Mouse (Mus musculus) spleen, adult 2 months (tissue): ENCODE results near the gene Dgat2.

ENCODE experiments used
- CTCF ChIP-seq: fragments of 200-500 bp; IDR thresholded peaks from 2 replicates; pipeline ENCODE4 v1.5.1; 2011; ENCODE audit warnings: mild to moderate bottlenecking, inconsistent platforms; ENCODE audit not compliant: insufficient read depth, insufficient read length, insufficient replicate concordance; ENCODE audit errors: extremely low read depth
- POLR2A ChIP-seq: fragments of 200-500 bp; IDR thresholded peaks from 2 replicates; pipeline ENCODE4 v1.6.1; 2011; ENCODE audit warnings: low read depth, low read length, inconsistent platforms

DNA sequence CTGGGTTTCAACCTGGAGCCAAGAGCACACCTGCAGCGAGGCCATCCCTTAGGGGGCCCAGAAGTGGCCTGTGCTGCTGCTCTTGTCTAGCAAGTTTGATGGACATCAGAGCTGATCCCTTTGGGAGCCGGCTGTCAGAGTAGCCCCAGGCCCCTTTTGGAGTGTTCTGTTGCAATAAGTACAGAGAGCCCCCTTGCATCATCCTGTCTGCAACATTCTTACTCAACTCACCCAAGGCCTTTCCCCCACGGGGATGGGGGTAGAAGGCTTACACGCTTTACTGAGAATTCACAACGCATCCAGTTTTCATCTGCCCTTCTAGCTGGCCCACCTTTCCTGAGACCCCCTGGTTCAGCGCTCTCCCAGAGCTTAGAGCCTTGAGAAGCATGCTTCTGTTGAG lies 6.1 kb upstream of the Dgat2 start:
- TF ChIP-seq CTCF, result no peak
- no peak for TF ChIP-seq POLR2A
